Mouse (Mus musculus): ENCODE results near the gene Zglp1. TPM values are rescaled to one million over a fixed set of nuclear protein-coding genes. Genes with fewer than 3 reads are reported as not detected.
A peak's percentile ranks its signal among the peaks of the same experiment; 100 is the strongest.

Zglp1 gene
- polyA plus RNA-seq, 1 experiment from 2014 or later = 0.38 TPM

- Histone ChIP-seq H3K27ac (no peak overlapping the region), H3K36me3 (peaks cover 5% of the 10 kb centered on the region; the same call in 1 of the 2 replicates), H3K9me3 (replicated peaks) (no peaks in the 10 kb centered on the region), H3K4me2 (no peak overlapping the region), H3K9ac (no peak overlapping the region), H3K27me3 (no peaks in the 10 kb centered on the region), H3K4me3 (replicated peaks) (no peak overlapping the region), H3K4me1 (replicated peaks) (peaks cover 50% of the 10 kb centered on the region)
- WGBS (ENCODE audit: insufficient replicate concordance) = 91% methylated on average over 4 of the region's 4 CpGs
- DNase-seq = no peak
- ATAC-seq (ENCODE audit: low read depth) = no peak
These were observed 29.1 kb upstream of the Zglp1 start for GRCm38 (mm10) chr9:21095958-21096357.

- no peak for DNase-seq
- H3K36me3 ChIP-seq = peaks cover 29% of the 10 kb centered on the region
- H3K9me3 ChIP-seq (replicated peaks) = no peaks in the 10 kb centered on the region
- ATAC-seq (ENCODE audit: low read depth) = no peak
- no peak overlapping the region for H3K4me3 ChIP-seq (replicated peaks)
- H3K4me2 ChIP-seq = no peak overlapping the region
- peaks cover 54% of the 10 kb centered on the region for H3K4me1 ChIP-seq (replicated peaks)
- no peak overlapping the region for H3K27ac ChIP-seq
- H3K27me3 ChIP-seq = no peaks in the 10 kb centered on the region
- H3K9ac ChIP-seq = peak overlapping the region; percentile 13; the same call in 1 of the 2 replicates
- WGBS (ENCODE audit: insufficient replicate concordance) = 89% methylated on average over 9 of the region's 9 CpGs
These were observed 26.5 kb upstream of the Zglp1 start for GRCm38 (mm10) chr9:21093423-21093822.

GRCm38 (mm10) chr9:21091707-21092320 is 24.9 kb upstream of the Zglp1 start, which contains the start of the genes Gm38431 and Raver1:
Gene Gm38431 (minus strand): TSS chr9:21091997.
Gene Raver1 (minus strand): TSS chr9:21092008.
- DNase-seq (peak; percentile 98), ATAC-seq (ENCODE audit: low read depth) (peak; percentile 99)
- Histone ChIP-seq H3K9me3 (replicated peaks) (no peaks in the 10 kb centered on the region), H3K4me3 (replicated peaks) (peak within 1 kb of the TSS; percentile 74), H3K27ac (peak within 1 kb of the TSS; percentile 87), H3K27me3 (no peaks in the 10 kb centered on the region), H3K36me3 (peaks cover 45% of the 10 kb centered on the region), H3K9ac (peak within 1 kb of the TSS; percentile 80), H3K4me2 (peak within 1 kb of the TSS; percentile 92), H3K4me1 (replicated peaks) (peaks cover 49% of the 10 kb centered on the region)
- under 1% methylated on average over 54 of the region's 54 CpGs for WGBS (ENCODE audit: insufficient replicate concordance)

DNA sequence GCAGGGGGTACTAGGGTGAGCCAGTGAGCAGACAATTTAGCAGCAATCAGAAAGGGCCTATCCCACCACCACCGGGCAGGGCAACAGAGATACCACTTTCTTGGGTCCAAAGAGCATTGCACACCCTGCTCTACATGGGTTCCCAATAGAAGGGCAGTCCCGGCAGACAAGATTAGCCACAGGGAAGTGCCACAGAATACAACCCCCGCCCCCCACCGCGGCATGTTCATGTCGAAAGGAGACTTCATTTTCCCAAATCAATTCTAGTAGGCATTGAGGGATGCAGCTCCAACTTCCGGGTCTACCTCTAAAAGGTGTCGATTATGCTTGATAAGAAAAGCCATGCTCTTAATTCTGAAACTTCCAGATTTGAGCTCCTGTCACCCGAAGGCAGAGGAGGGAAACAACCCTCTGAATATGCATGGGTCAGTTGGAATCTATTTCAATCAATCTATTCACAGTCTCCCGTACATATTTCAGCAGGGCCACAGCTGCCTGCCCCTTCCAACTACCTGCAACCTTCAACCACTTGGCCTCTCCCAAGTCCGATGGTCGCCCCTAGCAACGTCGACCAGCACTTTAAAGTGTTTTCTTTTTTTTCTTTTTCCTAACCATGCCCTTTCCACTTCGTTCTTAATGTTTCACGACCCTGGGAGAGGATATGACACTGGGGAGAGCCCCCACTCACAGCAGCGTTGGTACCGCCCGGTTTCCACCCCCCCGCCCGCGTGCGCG is 24.2 kb upstream of the Zglp1 start:
- peak overlapping the region; percentile 87 for H3K27ac ChIP-seq
- DNase-seq = peak; percentile 29
- 2% methylated on average over 24 of the region's 24 CpGs for WGBS (ENCODE audit: insufficient replicate concordance)
- ATAC-seq (ENCODE audit: low read depth) = peak; percentile 2
- H3K4me3 ChIP-seq (replicated peaks) = peak overlapping the region; percentile 74
- H3K4me1 ChIP-seq (replicated peaks) = peaks cover 49% of the 10 kb centered on the region
- peak overlapping the region; percentile 80 for H3K9ac ChIP-seq
- no peaks in the 10 kb centered on the region for H3K9me3 ChIP-seq (replicated peaks)
- H3K36me3 ChIP-seq = peaks cover 52% of the 10 kb centered on the region
- H3K27me3 ChIP-seq = no peaks in the 10 kb centered on the region
- peak overlapping the region; percentile 92 for H3K4me2 ChIP-seq

- no peak for DNase-seq
- H3K36me3 ChIP-seq = peaks cover 58% of the 10 kb centered on the region
- H3K9ac ChIP-seq = peak overlapping the region; percentile 80
- H3K27ac ChIP-seq = peak overlapping the region; percentile 87
- 82% methylated on average over 1 of the region's 1 CpGs for WGBS (ENCODE audit: insufficient replicate concordance)
- peaks cover 50% of the 10 kb centered on the region for H3K4me1 ChIP-seq (replicated peaks)
- no peak for ATAC-seq (ENCODE audit: low read depth)
- H3K9me3 ChIP-seq (replicated peaks) = no peaks in the 10 kb centered on the region
- H3K4me2 ChIP-seq = peak overlapping the region; percentile 92
- no peaks in the 10 kb centered on the region for H3K27me3 ChIP-seq
- peak overlapping the region; percentile 74 for H3K4me3 ChIP-seq (replicated peaks)
These were observed 23.6 kb upstream of the Zglp1 start for GRCm38 (mm10) chr9:21090537-21090936.

GRCm38 (mm10) chr9:21083324-21083723 is 16.4 kb upstream of the Zglp1 start:
- Histone ChIP-seq H3K4me3 (replicated peaks) (no peak overlapping the region), H3K27me3 (no peaks in the 10 kb centered on the region), H3K27ac (no peak overlapping the region), H3K36me3 (peaks cover 96% of the 10 kb centered on the region), H3K9ac (no peak overlapping the region), H3K4me1 (replicated peaks) (peaks cover 39% of the 10 kb centered on the region), H3K4me2 (no peak overlapping the region), H3K9me3 (replicated peaks) (no peaks in the 10 kb centered on the region)
- 45% methylated on average over 3 of the region's 3 CpGs for WGBS (ENCODE audit: insufficient replicate concordance)
- no peak for DNase-seq
- peak; percentile 57; the same call in 1 of the 2 replicates for ATAC-seq (ENCODE audit: low read depth)

DNA sequence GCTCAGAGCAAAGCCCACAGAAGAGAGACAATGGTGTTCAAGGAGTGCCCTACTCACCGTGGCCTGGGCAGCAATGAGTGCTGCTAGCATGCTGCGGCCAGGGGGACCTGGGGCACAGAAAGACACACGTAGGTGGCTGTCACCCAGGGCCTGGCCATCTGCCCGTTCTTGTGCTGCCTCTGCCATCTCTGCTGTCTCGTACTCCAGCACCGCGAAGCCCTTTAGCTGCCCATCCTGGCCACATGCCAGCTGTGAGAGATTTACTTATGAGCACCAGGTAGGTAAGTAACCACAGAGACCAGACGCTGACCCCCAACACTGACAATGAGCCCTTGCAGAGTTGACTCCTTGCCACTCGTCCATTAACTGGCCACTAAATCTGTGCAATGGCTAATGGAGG is 14.2 kb upstream of the Zglp1 start:
- H3K27me3 ChIP-seq = no peaks in the 10 kb centered on the region
- H3K4me2 ChIP-seq = no peak overlapping the region
- H3K4me1 ChIP-seq (replicated peaks) = peaks cover 32% of the 10 kb centered on the region
- H3K36me3 ChIP-seq = peaks cover 96% of the 10 kb centered on the region
- 87% methylated on average over 9 of the region's 9 CpGs for WGBS (ENCODE audit: insufficient replicate concordance)
- no peak overlapping the region for H3K9ac ChIP-seq
- no peak overlapping the region for H3K4me3 ChIP-seq (replicated peaks)
- no peak overlapping the region for H3K27ac ChIP-seq
- ATAC-seq (ENCODE audit: low read depth) (no peak), DNase-seq (no peak)
- no peaks in the 10 kb centered on the region for H3K9me3 ChIP-seq (replicated peaks)

DNA sequence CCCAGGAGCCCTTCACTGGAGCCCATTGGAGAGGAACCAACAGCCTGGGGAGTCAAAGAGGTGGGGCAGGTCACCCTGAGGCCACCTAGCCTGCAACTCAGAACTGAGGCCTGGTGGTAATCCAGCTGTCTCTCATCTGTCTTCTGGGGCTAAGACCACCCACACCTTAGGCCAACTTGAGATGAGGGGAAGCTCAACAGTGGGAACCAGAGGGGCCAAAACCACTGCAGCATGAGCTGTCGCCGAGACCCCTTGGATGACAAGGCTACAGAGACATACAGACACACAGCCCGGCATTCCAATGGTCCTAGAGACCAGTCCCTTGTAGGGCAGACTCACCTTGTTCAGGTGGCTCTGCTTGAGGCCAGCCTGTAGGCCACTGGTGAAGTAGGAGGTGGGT is 8.7 kb upstream of the Zglp1 start:
- H3K4me1 ChIP-seq (replicated peaks) = peaks cover 34% of the 10 kb centered on the region
- 84% methylated on average over 3 of the region's 3 CpGs for WGBS (ENCODE audit: insufficient replicate concordance)
- no peaks in the 10 kb centered on the region for H3K9me3 ChIP-seq (replicated peaks)
- no peaks in the 10 kb centered on the region for H3K27me3 ChIP-seq
- no peak for DNase-seq
- no peak overlapping the region for H3K4me3 ChIP-seq (replicated peaks)
- no peak overlapping the region for H3K27ac ChIP-seq
- no peak overlapping the region for H3K9ac ChIP-seq
- no peak for ATAC-seq (ENCODE audit: low read depth)
- peaks cover 75% of the 10 kb centered on the region for H3K36me3 ChIP-seq
- H3K4me2 ChIP-seq = no peak overlapping the region

DNA sequence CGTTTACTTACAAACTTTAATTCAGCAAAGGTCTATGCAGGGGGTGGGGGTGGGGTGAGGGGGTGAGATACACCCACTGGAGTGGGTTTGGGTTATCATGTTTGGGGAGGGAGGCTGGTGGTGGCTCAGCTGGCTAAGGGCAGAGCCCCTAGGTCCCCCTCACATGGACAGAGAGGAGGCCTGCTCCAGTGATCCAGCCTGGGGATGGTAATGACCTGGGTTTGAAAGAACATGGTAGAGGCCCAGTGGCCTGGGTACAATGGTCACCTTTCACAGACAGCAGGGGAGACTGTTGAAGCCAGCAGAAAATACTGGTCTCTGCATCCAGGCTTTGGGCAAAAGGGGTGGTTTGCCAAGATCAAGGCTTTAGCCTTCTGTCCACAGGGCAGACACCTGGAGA is 7.3 kb upstream of the Zglp1 start:
- peak overlapping the region; percentile 62; the same call in 1 of the 2 replicates for H3K27ac ChIP-seq
- no peaks in the 10 kb centered on the region for H3K27me3 ChIP-seq
- peak overlapping the region; percentile 92 for H3K4me2 ChIP-seq
- peak overlapping the region; percentile 26; the same call in 1 of the 2 replicates for H3K9ac ChIP-seq
- DNase-seq (no peak), ATAC-seq (ENCODE audit: low read depth) (no peak)
- H3K9me3 ChIP-seq (replicated peaks) = no peaks in the 10 kb centered on the region
- H3K4me3 ChIP-seq (replicated peaks) = no peak overlapping the region
- WGBS (ENCODE audit: insufficient replicate concordance) = 73% methylated on average over 1 of the region's 1 CpGs
- H3K4me1 ChIP-seq (replicated peaks) = peaks cover 37% of the 10 kb centered on the region
- H3K36me3 ChIP-seq = peaks cover 66% of the 10 kb centered on the region

DNA sequence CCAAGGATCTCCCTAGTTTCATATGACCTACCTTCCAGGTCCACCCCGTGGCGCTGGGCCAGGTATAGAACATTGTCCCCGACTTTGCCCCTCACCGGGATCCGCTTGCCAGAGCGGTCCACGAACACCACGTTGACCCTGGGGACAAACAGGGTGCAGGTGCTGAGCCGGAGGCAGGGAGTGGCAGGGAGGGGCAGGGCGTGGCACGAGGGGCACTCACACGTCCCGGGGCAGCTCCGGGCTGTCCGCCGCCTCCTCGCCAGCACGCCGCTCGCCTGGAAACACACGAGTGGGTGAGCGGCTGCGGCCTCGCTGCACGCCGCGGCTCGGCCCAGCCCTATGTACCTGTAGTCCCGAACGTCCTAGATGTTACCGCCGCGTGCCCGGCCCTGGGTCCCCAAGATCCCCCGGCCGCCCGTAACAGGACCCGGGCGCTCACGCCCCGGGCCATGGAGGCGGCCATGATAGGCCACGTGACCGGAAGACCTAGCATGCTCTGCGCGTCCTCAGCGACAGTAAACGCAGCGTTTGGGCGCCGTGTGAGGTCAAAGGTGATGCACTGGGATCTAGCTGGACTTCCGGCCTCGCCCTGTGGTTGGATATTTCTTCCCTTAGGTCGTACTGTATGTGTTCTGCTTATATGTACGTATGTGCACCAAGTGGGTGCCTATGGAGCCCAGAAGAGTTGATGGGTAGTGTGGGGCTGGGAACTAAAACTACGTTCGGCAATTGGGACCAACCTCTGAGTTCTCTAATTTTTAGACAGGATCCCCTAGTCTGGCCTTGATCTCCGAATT is 6.3 kb upstream of the Zglp1 start, which contains the start of the genes Gm49373 and Fdx1l:
Gene Gm49373 (minus strand): TSS at position 53 of the 797 bp plus-strand sequence.
Gene Fdx1l (minus strand): TSS at position 571 of the 797 bp plus-strand sequence.
- H3K4me1 ChIP-seq (replicated peaks) = peaks cover 37% of the 10 kb centered on the region
- 3% methylated on average over 58 of the region's 58 CpGs for WGBS (ENCODE audit: insufficient replicate concordance)
- DNase-seq = peak; percentile 77
- H3K9me3 ChIP-seq (replicated peaks) = no peaks in the 10 kb centered on the region
- peak within 1 kb of the TSS; percentile 62 for H3K27ac ChIP-seq
- H3K9ac ChIP-seq = peak within 1 kb of the TSS; percentile 84
- H3K4me2 ChIP-seq = peak within 1 kb of the TSS; percentile 92
- peak within 1 kb of the TSS; percentile 87 for H3K4me3 ChIP-seq (replicated peaks)
- H3K36me3 ChIP-seq = peaks cover 62% of the 10 kb centered on the region
- no peaks in the 10 kb centered on the region for H3K27me3 ChIP-seq
- peak; percentile 92 for ATAC-seq (ENCODE audit: low read depth)

DNA sequence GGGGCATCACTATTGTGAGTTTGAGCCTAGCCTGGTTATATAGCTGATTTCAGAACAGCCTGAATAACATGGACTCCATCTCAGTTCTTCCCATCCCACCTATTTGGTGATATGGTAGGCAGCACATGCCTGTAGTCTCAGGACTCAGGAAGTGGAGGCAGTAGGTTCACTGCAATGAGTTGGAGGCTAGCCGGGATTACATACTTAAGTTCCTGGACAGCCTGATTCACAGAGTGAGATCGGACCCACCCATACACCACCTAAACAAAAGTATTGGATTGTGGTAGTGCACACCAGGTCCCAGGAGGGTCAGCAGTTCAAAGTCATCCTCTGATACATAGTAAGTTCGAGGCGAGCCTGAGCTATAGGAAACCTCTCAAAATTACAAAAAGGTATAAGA is 5.7 kb upstream of the Zglp1 start:
- H3K27me3 ChIP-seq = no peaks in the 10 kb centered on the region
- peak overlapping the region; percentile 92 for H3K4me2 ChIP-seq
- no peaks in the 10 kb centered on the region for H3K9me3 ChIP-seq (replicated peaks)
- H3K9ac ChIP-seq = peak overlapping the region; percentile 84
- H3K27ac ChIP-seq = peak overlapping the region; percentile 62
- DNase-seq (no peak), ATAC-seq (ENCODE audit: low read depth) (peak; percentile 22)
- H3K4me1 ChIP-seq (replicated peaks) = peaks cover 37% of the 10 kb centered on the region
- H3K4me3 ChIP-seq (replicated peaks) = peak overlapping the region; percentile 87
- peaks cover 61% of the 10 kb centered on the region for H3K36me3 ChIP-seq
- WGBS (ENCODE audit: insufficient replicate concordance) = 3% methylated on average over 4 of the region's 4 CpGs

Data from liver, embryonic 13.5 days (tissue).